Mouse (Mus musculus): ENCODE measurements at regions not wholly inside any gene's neighbourhood (a gene's known extent, or its start where the extent isn't known, plus 50 kb on each side); places are given as distances from the start of the nearest gene placed in this dataset.
A peak's percentile ranks its signal among the peaks of the same experiment; 100 is the strongest.

DNA sequence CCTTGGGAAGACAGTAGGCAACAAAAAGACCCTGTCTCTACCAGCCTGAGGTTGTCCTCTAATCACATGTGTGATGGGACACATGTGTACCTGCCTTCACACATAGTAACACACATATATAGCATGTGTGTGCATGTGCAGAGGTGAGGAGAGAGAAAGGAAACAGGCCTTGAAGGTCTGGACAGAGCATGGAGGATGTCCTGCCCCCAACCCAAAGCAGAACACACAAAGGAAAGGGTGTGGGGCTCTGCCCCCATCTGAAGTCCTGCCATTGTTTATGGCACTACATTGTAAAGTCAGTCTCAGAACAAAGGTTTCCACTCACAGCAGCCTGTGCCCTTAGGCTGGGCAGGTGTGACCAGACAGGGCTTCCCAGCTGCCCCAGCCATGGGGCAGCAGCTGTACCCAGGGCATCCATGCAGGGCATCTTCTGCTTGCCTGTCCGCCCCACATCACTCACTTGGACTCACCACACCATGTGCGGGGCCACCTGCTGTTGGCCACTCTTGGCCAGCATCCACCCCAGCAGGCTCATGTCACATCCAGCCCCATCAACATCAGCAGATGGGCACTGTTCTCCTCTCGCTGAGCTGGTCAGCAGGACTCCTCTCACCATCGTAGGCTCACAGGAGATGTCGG lies 83.6 kb upstream of the 1700016C15Rik start:
- Histone ChIP-seq H3K4me3 (replicated peaks) (no peak overlapping the region), H3K36me3 (replicated peaks; ENCODE audit: low read length) (no peaks in the 10 kb centered on the region), H3K4me1 (no peaks in the 10 kb centered on the region), H3K9me3 (no peaks in the 10 kb centered on the region), H3K27me3 (replicated peaks) (peaks cover 3% of the 10 kb centered on the region)
- TF ChIP-seq GATA1 (IDR thresholded peaks at IDR 0.05; ENCODE audit: borderline replicate concordance, low read length) = no peak

DNA sequence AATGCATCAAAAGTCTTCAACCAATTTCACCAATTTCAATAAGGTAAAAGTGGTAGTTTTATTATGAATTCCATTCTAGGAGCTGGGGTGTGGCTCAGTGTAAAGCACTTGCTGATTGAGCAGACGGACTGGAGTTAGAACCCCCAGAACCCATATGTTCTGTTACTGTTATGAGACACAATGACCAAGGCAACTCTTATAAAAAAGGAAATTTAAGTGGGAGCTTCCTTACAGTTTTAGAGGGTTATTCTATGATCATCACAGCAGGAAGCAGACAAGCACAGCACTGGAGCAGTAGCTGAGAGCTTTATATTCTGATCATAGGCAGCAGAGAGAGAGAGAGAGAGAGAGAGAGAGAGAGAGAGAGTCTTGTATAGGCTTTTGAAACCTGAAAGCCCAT lies 81.7 kb upstream of the 1700016C15Rik start:
- no peaks in the 10 kb centered on the region for H3K36me3 ChIP-seq (replicated peaks; ENCODE audit: low read length)
- peaks cover 3% of the 10 kb centered on the region for H3K27me3 ChIP-seq (replicated peaks)
- no peaks in the 10 kb centered on the region for H3K4me1 ChIP-seq
- no peak overlapping the region for H3K4me3 ChIP-seq (replicated peaks)
- TF ChIP-seq GATA1 (IDR thresholded peaks at IDR 0.05; ENCODE audit: borderline replicate concordance, low read length) = no peak
- TF ChIP-seq FLI1 (IDR thresholded peaks at IDR 0.05; ENCODE audit: low read length) = no peak
- H3K9me3 ChIP-seq = no peaks in the 10 kb centered on the region; the same call in 1 of the 2 replicates

DNA sequence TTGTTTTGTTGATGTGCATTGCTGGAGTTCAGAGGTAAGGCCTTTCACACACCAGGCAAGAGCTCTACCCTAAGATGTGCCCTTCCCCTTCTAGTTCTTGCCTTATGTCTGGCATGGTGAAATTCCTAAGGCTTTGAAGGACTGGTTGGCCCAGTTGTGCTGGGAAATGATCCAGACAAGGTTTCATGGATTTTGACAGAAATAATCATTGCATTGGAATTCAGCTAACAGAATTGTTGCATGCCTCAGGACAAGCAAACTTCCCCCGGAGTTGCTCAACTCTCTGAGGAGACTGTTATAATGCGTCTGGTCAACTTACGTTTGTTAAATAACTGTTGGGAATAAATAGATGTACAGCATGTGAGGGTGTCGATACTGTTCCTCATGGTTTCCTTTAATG lies 80.6 kb upstream of the 1700016C15Rik start:
- Histone ChIP-seq H3K36me3 (replicated peaks; ENCODE audit: low read length) (no peaks in the 10 kb centered on the region), H3K27me3 (replicated peaks) (peaks cover 3% of the 10 kb centered on the region), H3K9me3 (no peaks in the 10 kb centered on the region; the same call in 1 of the 2 replicates), H3K4me1 (no peaks in the 10 kb centered on the region), H3K4me3 (replicated peaks) (no peak overlapping the region)
- no peak for TF ChIP-seq GATA1 (IDR thresholded peaks at IDR 0.05; ENCODE audit: borderline replicate concordance, low read length)
- no peak for TF ChIP-seq FLI1 (IDR thresholded peaks at IDR 0.05; ENCODE audit: low read length)

DNA sequence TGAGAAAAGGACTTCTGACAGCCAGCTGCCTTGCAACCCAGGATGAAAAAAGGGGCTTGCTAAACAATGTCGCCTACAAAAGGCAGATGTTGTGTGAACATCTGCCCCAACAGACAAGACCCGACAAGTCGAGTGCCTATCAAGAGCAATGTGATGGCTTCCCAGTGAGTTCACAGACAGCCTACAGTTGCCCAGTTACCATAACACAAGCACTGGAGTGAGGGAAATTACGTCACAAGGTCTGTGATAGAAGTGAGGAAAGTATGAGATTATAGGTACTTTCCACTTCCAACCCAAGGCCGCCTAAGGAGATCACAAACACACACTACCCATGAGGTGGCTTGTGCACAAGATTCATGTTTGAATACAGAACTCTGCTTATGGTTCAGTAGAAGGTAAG lies 78.4 kb upstream of the 1700016C15Rik start:
- peaks cover 2% of the 10 kb centered on the region for H3K27me3 ChIP-seq (replicated peaks)
- H3K9me3 ChIP-seq = no peaks in the 10 kb centered on the region; the same call in 1 of the 2 replicates
- no peak overlapping the region for H3K4me3 ChIP-seq (replicated peaks)
- H3K36me3 ChIP-seq (replicated peaks; ENCODE audit: low read length) = no peaks in the 10 kb centered on the region
- no peaks in the 10 kb centered on the region for H3K4me1 ChIP-seq
- no peak for TF ChIP-seq FLI1 (IDR thresholded peaks at IDR 0.05; ENCODE audit: low read length)
- TF ChIP-seq GATA1 (IDR thresholded peaks at IDR 0.05; ENCODE audit: borderline replicate concordance, low read length) = no peak

DNA sequence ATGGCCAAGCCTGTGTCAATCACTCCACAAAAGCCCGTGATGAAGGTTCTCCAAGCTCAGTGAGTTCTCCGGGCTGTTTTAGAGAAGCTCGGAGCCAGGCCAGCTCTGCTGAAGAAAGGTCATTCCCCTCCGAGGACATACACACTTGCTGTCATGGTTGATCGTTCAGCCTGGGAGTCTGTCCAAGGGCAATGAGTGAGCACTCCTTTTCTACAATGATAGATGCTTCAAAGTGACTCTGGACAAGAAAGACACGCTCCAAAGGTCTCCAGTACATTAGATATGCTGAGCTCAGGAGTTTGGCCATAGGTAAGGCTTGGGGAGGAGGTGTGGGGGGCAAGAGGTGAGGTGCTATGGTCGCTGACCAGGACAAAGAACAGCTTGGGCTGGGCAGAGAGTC lies 66.5 kb upstream of the 1700016C15Rik start:
- H3K9me3 ChIP-seq = peaks cover 13% of the 10 kb centered on the region
- no peak for TF ChIP-seq FLI1 (IDR thresholded peaks at IDR 0.05; ENCODE audit: low read length)
- TF ChIP-seq GATA1 (IDR thresholded peaks at IDR 0.05; ENCODE audit: borderline replicate concordance, low read length) = no peak
- H3K27me3 ChIP-seq (replicated peaks) = no peaks in the 10 kb centered on the region
- H3K36me3 ChIP-seq (replicated peaks; ENCODE audit: low read length) = no peaks in the 10 kb centered on the region
- H3K4me3 ChIP-seq (replicated peaks) = no peak overlapping the region
- no peaks in the 10 kb centered on the region for H3K4me1 ChIP-seq

DNA sequence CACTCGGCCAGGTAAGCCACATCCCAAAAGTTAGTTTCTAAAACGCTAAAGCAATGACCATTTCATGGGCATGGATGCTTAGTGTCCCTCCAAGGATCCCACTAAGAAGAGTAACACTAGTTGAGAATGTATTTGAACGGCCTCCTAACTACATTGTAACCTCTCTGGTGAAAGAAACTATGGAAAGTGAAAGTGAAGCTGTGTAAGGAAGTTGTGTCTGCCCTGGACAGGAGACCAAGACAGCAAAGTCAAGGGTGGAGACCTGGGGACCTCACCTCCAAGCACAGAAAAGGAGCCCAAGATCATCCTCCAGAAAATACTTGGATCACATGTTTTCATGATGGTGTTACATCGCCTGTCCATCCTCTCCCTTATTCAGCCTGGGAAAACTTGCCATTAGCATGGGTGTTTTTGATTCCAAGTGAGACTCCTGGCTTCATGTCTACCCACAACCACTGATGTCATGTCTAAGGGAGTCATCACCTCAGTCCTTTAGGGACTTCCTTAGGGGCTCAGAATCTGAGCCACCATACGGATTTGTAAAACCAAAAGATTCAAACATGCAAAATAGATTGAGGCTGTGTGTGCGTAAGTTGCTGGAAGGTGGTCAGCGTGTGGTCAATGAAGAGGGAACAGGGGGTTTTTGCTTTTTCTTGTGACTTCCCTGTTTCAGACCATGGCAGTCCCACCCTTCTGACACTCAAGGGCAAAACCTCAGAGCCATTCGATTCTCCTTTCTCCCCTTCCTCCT lies 62.4 kb upstream of the 1700016C15Rik start:
- Histone ChIP-seq H3K4me1 (no peaks in the 10 kb centered on the region), H3K4me3 (replicated peaks) (peak overlapping the region; percentile 14), H3K9me3 (peaks cover 23% of the 10 kb centered on the region), H3K36me3 (replicated peaks; ENCODE audit: low read length) (no peaks in the 10 kb centered on the region), H3K27me3 (replicated peaks) (no peaks in the 10 kb centered on the region)
- no peak for TF ChIP-seq FLI1 (IDR thresholded peaks at IDR 0.05; ENCODE audit: low read length)
- no peak for TF ChIP-seq GATA1 (IDR thresholded peaks at IDR 0.05; ENCODE audit: borderline replicate concordance, low read length)

DNA sequence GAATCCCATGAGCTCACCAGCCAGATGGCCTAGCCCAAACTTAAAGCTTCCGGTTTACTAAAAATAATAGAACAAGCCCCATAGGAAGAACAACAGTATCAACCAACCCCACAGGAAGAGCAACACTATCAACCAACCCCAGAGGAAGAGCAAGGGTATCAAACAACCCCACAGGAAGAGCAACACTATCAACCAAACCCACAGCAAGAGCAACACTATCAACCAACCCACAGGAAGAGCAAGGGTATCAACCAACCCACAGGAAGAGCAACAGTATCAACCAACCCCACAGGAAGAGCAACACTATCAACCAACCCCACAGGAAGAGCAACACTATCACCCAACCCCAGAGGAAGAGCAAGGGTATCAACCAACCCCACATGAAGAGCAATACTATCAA lies 59.0 kb upstream of the 1700016C15Rik start:
- no peaks in the 10 kb centered on the region for H3K36me3 ChIP-seq (replicated peaks; ENCODE audit: low read length)
- no peak for TF ChIP-seq FLI1 (IDR thresholded peaks at IDR 0.05; ENCODE audit: low read length)
- no peak for TF ChIP-seq GATA1 (IDR thresholded peaks at IDR 0.05; ENCODE audit: borderline replicate concordance, low read length)
- H3K4me3 ChIP-seq (replicated peaks) = no peak overlapping the region
- H3K4me1 ChIP-seq = no peaks in the 10 kb centered on the region
- H3K27me3 ChIP-seq (replicated peaks) = no peaks in the 10 kb centered on the region
- peaks cover 25% of the 10 kb centered on the region for H3K9me3 ChIP-seq

DNA sequence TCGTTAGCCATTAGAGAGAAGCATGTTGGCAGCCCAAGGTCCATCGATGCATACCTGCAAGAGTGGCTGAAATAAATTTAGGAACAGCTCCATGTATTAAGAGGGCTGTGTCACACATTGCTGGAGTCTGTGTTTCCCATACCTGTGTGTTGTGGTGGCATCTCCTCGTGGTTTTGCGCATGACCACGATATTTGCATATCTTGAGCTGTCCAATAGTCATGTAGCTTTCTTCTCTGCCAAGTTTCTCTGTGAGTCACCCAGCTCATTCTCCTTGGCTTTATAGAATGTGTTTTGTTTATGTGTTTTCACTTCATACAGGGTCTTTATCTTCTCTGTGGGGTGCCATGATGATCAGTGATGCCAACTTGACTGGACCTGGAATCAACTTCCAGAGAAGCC lies 53.0 kb upstream of the 1700016C15Rik start:
- no peak for TF ChIP-seq FLI1 (IDR thresholded peaks at IDR 0.05; ENCODE audit: low read length)
- no peak for TF ChIP-seq GATA1 (IDR thresholded peaks at IDR 0.05; ENCODE audit: borderline replicate concordance, low read length)
- no peak overlapping the region for H3K4me3 ChIP-seq (replicated peaks)
- H3K36me3 ChIP-seq (replicated peaks; ENCODE audit: low read length) = no peaks in the 10 kb centered on the region
- H3K9me3 ChIP-seq = peaks cover 8% of the 10 kb centered on the region; the same call in 1 of the 2 replicates
- no peaks in the 10 kb centered on the region for H3K27me3 ChIP-seq (replicated peaks)
- peaks cover 6% of the 10 kb centered on the region for H3K4me1 ChIP-seq

DNA sequence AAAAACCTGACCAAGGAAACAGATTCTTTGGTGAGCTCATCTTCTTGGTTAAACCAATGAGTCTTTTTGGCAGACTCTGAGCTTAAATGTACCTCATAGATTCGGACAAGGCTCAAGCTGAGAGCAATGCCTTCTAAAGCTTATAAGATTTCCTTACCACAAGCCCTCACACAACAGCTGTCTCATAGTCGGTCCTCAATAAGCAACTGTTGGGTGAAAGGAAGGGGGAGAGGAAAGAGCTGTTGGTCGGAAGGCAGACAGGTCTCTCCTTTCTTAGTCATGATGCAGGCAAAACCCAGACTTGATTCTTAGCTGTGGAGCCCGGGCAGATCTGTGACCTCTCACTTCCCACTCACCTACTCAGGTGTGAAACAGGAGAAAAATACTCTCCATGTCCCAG lies 50.8 kb upstream of the 1700016C15Rik start:
- peaks cover 6% of the 10 kb centered on the region for H3K4me1 ChIP-seq
- no peaks in the 10 kb centered on the region for H3K36me3 ChIP-seq (replicated peaks; ENCODE audit: low read length)
- no peaks in the 10 kb centered on the region for H3K9me3 ChIP-seq
- no peak for TF ChIP-seq FLI1 (IDR thresholded peaks at IDR 0.05; ENCODE audit: low read length)
- TF ChIP-seq GATA1 (IDR thresholded peaks at IDR 0.05; ENCODE audit: borderline replicate concordance, low read length) = no peak
- H3K4me3 ChIP-seq (replicated peaks) = no peak overlapping the region
- no peaks in the 10 kb centered on the region for H3K27me3 ChIP-seq (replicated peaks)

Measured in megakaryocyte, embryonic 14.5 days (primary cell).